Mouse (Mus musculus) cerebellum, postnatal 10 days (tissue): ENCODE data around the gene Copz1.

ENCODE experiments used
- DNase-seq, 2 experiments: peaks; one replicate each; pipeline ENCODE4 v3.0.0; 2021; ENCODE audit warnings: mixed read lengths in 2 of 2

Copz1 gene

DNA sequence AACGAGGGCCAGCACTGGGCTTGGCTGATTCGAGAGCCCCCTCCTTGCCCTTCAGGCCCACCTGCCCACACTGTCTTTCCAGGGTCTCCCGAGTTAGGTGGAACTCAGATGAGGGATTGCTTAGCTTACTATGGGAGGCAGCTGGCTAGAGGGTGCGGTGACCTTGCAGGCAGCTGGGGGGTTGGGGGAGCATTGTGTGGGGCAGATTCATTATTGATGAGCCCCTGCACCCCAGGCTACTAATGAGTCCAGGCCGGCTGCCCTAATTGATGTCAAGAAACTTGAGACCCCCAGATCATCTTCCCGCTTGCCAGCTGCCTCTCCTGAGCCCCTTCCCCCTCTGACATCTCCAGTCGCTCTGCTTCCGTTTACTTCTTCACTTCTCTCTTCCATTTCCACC is 69.0 kb downstream of the Copz1 start:
- DNase-seq = peak in 1 of 2 experiments; percentile 12

DNA sequence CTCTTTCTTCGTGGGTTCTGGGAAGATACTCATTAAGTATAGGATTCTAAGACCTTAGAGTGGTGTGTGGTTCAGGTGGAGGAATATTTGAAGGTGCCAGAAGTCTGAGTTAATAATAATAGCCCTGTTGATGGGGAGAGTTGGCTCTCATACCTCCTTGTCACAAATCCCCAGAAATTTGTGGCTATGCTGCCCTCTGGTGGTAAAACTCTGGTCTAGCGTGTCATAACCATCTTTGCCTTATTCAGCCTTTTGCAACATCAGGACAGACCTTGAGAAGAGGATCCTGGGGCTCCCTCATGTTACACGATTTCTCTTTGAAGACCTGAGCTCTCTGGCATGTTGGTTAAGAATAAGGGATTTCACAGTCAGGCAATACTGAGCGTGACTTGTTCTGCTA is 69.9 kb downstream of the Copz1 start:
- DNase-seq = peak; percentile 86 to 94

DNA sequence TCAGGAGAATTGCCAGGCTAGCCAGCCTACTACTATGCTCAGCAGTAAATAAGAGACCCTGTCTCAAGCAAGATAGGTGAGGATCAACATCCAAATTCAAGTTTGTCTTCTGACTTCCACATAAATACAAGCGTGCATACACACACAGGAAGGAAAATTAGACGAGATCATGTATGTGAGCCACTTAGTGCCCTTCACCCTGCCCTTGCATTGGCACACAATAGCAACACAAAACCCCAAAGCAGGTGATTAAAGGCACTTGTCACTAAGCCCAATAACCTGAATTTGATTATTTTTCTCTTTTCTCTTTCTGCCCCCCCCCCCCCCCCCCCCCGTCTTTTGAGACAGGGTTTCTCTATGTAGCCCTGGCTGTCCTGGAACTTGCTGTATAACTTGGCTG is 70.5 kb downstream of the Copz1 start:
- no peak for DNase-seq

DNA sequence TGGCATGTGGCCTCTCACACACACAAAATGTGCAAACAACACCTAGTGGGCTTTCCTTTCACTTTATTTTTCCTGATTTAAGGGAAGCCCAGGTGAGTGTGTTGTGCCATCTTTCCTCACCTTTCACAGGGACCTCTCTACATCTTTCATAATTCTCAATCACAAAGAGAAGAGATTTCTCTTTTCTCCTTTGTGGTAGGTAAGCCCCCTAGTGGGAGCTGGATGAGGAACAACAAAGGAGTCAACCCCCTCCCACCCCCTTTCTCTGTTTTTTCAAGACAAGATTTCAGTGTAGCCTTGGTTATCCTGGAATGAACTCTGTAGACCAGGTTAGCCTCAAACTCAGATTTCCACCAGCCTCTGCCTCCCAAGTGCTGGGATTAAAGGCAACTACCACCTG is 71.0 kb downstream of the Copz1 start:
- DNase-seq = no peak

DNA sequence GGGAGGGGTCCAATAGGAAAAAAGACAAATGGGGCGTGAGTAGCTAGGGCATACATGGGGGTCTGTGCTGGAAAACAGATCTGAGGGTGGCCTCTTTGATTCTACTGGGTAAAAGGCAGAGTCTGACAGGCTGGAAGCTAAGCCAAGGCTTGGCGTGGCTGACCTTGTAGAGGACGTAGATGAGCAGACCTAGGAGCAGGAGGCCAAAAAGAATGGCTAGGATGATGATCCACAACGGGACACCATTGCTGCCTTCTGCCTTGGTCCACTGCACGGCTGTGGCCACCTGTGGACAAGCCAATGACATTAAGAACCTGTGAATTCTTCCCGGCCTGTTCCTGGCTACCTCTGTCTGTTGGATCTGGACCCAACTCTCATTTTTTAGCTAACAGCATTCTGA is 73.3 kb downstream of the Copz1 start:
- DNase-seq = no peak

DNA sequence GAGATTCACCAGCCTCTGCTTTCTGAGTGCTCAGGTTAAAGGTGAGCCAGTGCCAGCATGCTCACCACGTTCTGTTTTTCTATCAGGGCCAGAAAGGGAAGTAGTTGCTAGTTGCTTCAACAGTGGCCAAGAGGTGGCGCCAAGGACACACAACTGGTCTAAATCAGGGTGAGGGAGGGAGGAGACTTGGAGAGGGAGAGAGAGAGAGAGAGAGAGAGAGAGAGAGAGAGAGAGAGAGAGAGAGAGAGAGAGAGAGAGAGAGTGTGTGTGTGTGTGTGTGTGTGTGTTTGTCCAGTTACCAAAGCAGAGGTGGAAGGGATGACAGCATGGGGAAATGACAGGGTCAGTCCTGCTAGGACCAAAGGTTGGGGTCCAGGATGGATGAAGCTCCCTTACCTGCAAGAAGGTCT is 74.8 kb downstream of the Copz1 start:
- DNase-seq = peak; percentile 86 to 87
